Mouse (Mus musculus): ENCODE measurements around the gene Cep290.

Gene Cep290

DNA sequence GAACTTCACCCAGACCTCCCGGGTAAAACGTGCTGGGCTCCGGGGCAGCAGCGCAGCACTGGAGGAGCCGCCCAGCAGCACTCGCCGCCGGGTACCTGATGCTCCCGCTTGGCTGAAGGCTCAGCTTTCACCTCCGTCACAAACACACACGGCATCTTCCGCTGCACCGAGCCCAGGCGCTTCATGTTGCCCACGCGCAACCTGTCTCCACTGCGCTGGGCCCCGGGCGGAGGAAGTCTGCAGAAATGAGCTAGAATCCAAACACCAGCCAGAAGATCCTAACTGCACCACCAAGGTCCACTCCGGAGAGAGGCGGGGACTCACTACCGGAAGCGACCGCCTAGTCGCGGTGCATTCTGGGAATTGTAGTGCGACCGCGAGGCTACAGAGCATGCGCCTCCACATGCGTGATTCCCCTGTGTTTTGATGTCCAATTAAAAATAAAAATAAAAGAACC is 101.6 kb downstream of the Cep290 start:
- peak; percentile 93 for DNase-seq (ENCODE audit: low read depth, low spot score)

DNA sequence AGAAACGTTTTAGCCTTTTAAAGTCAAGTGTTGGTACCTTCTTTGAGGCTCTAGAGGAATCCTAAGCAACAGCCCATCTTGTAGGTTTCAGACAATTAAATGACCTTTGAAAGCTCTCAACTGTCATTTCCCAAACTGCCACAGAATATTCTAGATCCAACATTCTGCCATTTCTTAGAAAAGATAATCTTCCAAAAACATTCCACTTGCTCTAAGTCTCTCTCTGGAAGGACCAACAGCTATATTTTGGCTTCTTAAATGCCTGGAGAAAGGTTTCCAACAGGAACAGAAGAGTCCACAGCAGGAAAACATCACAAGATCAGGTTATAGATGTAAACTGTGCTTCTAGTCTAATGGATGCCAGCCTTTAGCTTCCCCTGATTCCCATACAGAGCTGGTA is 103.0 kb downstream of the Cep290 start, which contains the start of the genes 4930430F08Rik and 1700017N19Rik:
Gene 4930430F08Rik, minus strand, starts transcription at position 101 of the 400 bp plus-strand sequence.
Gene 1700017N19Rik, plus strand, starts transcription at position 162 of the 400 bp plus-strand sequence.
- no peak for DNase-seq (ENCODE audit: low read depth, low spot score)

DNA sequence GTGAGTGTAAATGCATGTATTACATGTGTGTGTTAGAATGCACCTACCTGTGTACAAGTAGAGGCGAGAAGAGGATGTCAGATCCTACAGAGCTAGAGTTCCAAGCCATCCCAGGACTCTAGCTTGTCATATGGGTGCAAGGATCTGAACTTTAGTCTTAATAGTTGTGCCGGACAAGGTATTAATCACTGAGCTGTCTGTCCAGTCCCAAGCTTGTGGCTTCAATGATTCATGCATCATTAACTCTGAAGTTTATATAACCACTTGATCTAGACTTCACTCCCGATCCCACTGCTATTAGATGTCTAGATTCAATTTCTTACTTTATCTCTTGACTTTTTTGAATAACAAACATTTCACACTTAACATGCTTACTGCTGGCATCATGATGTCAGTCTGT is 111.0 kb downstream of the Cep290 start:
- DNase-seq (ENCODE audit: low read depth, low spot score) = no peak

DNA sequence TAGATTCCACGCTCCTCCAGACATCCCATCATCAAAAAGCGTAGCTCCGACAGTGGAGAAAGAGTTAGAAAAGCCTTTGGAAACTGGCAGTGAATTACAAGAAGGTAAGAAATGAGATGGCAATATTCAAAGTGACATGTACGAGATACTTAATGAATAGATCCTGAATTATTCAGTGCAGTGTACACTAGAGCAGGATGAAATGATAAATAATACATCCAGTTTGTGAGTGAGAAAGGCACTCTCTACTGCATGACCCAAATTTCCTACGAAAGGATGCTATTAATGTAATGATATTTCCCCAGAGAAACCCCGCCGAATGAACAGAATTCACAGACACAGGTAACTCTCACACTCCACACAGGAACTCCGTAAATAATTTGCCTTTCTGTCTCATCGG is 116.2 kb downstream of the Cep290 start:
- no peak for DNase-seq (ENCODE audit: low read depth, low spot score)

DNA sequence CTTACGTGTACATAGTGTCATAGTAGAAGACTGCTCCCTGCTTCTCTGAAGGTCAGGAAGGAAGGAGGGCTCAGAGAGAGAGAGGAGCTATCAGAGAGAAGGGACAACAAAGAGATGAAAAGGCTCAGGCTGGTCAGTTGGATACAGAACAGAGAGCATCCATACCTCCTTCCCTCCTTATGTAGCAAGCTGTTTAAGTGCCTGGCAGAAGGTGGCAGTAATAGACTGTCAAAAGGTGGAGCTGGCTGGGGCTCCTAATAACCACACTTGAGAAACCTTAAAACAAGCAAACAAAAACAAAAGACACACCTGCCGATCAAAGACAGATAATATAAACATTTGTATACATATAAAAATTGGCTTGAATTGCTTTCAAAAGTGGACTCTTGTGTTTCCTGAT is 116.9 kb downstream of the Cep290 start:
- peak; percentile 49 for DNase-seq (ENCODE audit: low read depth, low spot score)

DNA sequence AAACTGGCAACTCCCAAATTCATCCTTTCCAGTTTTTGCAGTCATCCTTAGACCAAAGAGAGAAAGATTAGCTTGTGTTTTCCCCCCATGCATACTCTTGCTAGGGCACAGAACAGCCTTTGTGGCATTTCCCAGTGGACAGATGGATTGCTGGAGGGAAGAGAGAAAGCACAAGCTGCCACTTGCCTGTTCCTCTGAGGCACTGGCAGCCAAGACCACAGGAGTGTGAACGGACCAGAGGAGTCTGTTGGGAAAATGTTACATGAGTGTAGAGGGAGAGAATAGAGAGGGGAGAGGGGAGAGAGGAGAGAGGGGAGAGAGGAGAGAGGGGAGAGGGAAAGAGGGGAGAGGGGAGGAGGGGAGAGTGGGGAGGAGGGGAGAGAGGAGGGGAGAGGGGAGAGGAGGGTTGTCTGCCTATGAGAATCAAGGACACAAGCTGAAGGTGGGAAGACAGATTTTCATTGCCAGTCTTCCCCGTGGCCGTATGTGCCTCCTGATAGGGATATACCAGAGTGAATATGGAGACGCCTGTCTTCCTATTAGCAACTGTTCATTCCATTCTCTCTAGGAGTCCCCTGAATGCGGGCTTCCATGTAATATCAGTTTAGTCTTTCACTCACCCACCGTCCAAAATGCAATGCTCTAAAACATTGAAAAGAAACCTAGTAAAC is 130.0 kb downstream of the Cep290 start:
- no peak for DNase-seq (ENCODE audit: low read depth, low spot score)

DNA sequence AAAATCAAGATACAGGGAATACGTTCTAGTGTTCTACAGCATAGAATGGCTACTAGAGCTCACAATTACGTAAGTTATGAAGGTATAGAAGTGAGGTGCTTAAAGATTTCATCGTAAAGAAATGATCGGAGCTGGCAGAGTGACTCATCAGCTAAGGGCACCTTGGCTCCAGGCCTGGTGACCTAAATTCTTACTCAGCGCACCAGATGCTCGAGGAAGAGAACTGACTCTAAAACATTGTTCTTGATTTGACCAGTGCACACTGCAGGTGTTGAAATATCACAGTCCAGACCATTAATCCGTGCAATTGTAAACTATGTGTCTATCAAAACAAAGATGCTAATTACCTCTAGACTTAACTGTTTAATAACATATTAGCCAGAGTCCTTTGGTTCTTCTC is 132.1 kb downstream of the Cep290 start:
- no peak for DNase-seq (ENCODE audit: low read depth, low spot score)

DNA sequence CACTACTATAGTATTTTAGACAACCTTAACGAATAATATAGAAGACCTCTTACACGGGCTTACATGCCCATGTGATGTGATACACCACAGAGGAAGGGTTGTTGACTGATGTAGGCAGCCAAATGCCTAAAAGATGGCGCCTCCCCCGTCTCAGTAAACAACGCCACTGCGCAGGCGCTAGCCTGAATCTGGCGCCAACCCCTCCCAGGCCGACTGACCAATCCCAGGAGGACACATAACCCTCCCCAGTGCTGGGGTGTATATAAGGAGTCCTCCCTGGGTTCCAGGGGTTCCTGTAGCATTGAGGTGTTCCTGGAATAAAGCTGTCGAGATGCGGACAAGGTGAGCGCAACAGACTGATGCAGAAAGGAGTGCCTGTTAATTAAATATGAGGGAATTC is 132.7 kb downstream of the Cep290 start:
- DNase-seq (ENCODE audit: low read depth, low spot score) = no peak

DNA sequence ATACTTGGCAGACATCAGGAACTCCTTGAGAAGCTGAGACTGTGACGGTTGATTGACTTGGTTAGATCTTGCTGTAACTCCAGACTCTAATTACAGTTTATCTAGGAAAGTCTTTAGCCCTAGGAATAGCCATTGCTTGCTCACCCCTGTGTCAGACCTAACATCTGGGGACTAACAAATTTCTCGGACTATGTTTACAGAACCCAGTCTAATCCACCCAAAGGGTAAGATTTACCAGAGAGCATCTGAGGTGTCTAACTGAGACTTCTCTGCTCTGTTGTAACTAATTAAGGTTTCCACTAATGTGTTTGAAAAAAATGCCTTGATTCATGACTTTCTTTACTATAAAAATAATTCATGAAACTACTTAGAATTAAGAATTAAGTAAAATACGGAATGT is 135.1 kb downstream of the Cep290 start:
- no peak for DNase-seq (ENCODE audit: low read depth, low spot score)

Measured in A20 (cell line).